Mouse (Mus musculus) midbrain, embryonic 16.5 days (tissue): ENCODE measurements around the gene Ifna16. TPM values are rescaled to one million over a fixed set of nuclear protein-coding genes. Genes with fewer than 3 reads are reported as not detected.

Source experiments
- ATAC-seq: fragments of 200-750 bp; cut with Nextera tagmentation; 2 replicates; pipeline ENCODE4 v1.8.0; 2017; ENCODE audit warnings: moderate TSS enrichment
- H3K27ac ChIP-seq: fragments of 300-500 bp; sonication (generic); 2 replicates; pipeline ENCODE4 v1.5.1; 2014; ENCODE audit warnings: mild to moderate bottlenecking, low read length, mixed read lengths
- H3K27me3 ChIP-seq: fragments of 300-500 bp; sonication (generic); 2 replicates; pipeline ENCODE4 v1.6.1; 2014; ENCODE audit warnings: low read depth, low read length, mixed read lengths; ENCODE audit not compliant: control insufficient read depth, insufficient read depth
- H3K36me3 ChIP-seq: fragments of 300-500 bp; sonication (generic); 2 replicates; pipeline ENCODE4 v1.6.1; 2014; ENCODE audit warnings: mild to moderate bottlenecking, low read length, moderate library complexity, mixed read lengths; ENCODE audit not compliant: control insufficient read depth, insufficient read depth
- H3K4me1 ChIP-seq: fragments of 300-500 bp; sonication (generic); 2 replicates; pipeline ENCODE4 v1.6.1; 2014; ENCODE audit warnings: mild to moderate bottlenecking, low read length, mixed read lengths; ENCODE audit not compliant: control insufficient read depth, insufficient read depth
- H3K4me2 ChIP-seq: fragments of 300-500 bp; sonication (generic); 2 replicates; pipeline ENCODE4 v1.6.1; 2014; ENCODE audit warnings: mild to moderate bottlenecking, low read length, mixed read lengths
- H3K4me3 ChIP-seq: fragments of 300-500 bp; sonication (generic); 2 replicates; pipeline ENCODE4 v1.5.1; 2014; ENCODE audit warnings: low read depth, mild to moderate bottlenecking, low read length, moderate library complexity, mixed read lengths
- H3K9ac ChIP-seq: fragments of 300-500 bp; sonication (generic); 2 replicates; pipeline ENCODE4 v1.6.1; 2014; ENCODE audit warnings: low read depth, low read length, mixed read lengths
- H3K9me3 ChIP-seq: fragments of 300-500 bp; sonication (generic); replicated peaks from 2 replicates; pipeline ENCODE4 v1.6.1; 2014; ENCODE audit warnings: mild to moderate bottlenecking, low read length, mixed read lengths; ENCODE audit not compliant: control insufficient read depth, poor library complexity, severe bottlenecking
- WGBS: fragments of 180-500 bp; shearing (Covaris S2); extraction: QIAGEN DNeasy Blood & Tissue Kit; methylation state at CpG from one replicate; pipeline ENCODE4 v1.1.7; 2014; 5-methylcytosine and 5-hydroxymethylcytosine counted together
- polyA plus RNA-seq: library from polyadenylated mRNA; unstranded; fragments of >200 nt; fragmentation: Nextera tagmentation; extraction: Ambion mirVana; gene quantifications from 2 replicates; pipeline ENCODE4 v1.2.1, GENCODE M21; 2015

Ifna16 gene
- polyA plus RNA-seq = not detected in 2 replicates

DNA sequence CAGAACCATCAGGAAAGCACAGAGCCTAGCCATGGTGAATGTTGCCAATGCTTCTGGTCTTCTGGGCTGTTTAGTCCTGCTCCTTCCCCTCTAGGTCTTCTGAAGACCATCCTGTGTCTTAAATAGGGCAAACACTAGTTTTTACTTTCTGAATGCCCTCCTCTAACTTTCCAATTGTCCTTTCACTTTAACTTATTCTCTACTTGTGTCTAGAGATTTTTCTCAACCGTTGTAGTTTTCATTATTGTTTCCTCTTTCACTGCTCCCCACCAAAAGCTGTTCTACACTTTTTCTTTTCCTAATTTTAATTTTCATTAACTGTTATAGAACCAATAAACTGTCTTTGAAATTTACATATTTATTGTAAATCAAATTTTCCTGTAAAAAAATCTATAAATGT is at the start of gene Ifna16:
Gene Ifna16 (minus strand): TSS at position 101 of the 400 bp plus-strand sequence.
- Histone ChIP-seq H3K4me2 (no peak within 1 kb of the TSS), H3K9ac (no peak within 1 kb of the TSS), H3K36me3 (no peaks in the 10 kb centered on the region), H3K27me3 (no peaks in the 10 kb centered on the region), H3K9me3 (no peaks in the 10 kb centered on the region), H3K27ac (no peak within 1 kb of the TSS), H3K4me3 (no peak within 1 kb of the TSS), H3K4me1 (no peaks in the 10 kb centered on the region)
- no peak for ATAC-seq
- 90% methylated on average over 1 of the region's 1 CpGs for WGBS

DNA sequence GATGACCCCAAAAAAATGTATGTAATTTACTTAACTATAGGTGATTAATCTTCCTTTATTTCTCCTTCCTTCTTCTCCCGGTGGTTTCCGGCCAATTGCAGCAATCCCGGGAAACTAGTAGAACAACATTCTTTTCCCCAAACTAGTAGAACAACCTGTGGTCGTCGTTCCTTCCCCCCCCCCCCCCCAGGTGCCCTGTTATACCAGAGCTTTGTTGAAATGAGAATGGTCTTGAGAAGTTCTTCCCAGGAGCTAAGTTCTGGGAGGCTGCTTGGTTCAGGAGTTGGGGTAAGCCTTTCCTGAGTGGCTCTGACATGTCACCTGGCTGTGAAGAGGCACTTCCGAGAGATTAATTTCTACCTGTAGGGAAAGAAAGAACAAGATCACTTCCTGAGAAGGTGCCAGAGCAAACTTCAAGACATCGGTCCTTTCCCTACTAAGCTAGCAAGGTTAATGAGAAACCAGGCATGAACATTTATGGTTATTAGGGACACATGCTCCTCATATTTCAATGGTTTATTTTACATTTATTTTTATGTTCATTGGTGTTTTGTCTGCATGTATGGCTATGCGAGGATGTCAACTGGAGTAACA is 46.9 kb upstream of the Ifna16 start:
- Histone ChIP-seq H3K4me3 (no peak overlapping the region), H3K4me2 (no peak overlapping the region), H3K9me3 (no peaks in the 10 kb centered on the region), H3K27ac (no peak overlapping the region), H3K36me3 (peaks cover 5% of the 10 kb centered on the region; the same call in 1 of the 2 replicates), H3K27me3 (no peaks in the 10 kb centered on the region), H3K9ac (no peak overlapping the region), H3K4me1 (peaks cover 22% of the 10 kb centered on the region)
- WGBS = 74% methylated on average over 8 of the region's 8 CpGs
- no peak for ATAC-seq

DNA sequence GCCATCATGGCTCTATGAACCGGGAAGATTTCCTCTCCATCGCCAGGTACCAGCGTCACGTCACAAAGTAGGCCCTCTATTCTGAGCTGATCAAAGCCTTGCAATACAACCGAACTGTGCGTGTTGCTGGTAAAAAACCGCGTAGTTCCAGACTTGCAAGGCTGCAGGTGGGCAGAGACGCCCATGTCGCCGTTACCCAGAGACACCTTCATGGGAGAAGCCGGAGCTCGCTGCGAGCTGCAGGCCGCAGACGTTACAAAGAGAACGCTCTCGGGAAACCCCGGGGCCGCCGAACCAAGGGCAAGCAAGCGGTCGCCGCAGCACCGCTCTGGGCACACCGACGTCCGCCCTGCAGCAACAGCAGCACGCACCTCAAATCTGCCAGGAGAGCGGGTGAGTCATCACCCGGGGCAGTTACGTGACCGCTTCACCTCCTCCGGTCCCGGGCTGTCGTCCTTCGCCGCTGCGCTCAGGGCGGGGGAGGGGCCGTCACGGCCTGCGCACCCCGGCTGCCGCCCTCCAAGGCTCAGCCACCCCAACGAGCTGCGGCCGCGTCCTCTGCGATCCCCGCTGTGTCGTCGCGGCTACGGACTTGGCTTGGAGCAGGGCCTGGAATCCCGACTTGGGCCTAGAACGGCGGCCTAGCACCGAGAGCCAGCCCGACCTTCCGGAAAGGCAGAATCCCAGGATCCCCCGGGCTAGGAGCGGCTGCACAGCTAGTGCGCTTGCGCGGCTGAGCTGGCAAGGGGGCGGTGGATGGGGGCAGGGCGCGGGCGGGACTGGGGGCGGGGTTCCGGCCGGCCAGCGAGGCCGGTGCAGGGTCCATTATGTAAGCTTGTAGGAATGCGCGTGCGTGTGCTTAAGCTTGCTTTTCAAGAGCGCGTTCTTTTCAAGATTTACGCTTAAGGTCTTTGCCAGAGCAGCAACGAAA is 45.3 kb upstream of the Ifna16 start, which contains the start of the genes Gm26566 and Klhl9:
Gene Gm26566 (plus strand): TSS at position 15 of the 931 bp plus-strand sequence.
Gene Klhl9 (minus strand): TSS at position 675 of the 931 bp plus-strand sequence.
- Histone ChIP-seq H3K4me1 (peaks cover 29% of the 10 kb centered on the region), H3K36me3 (peaks cover 5% of the 10 kb centered on the region; the same call in 1 of the 2 replicates), H3K9ac (peak within 1 kb of the TSS; percentile 99), H3K27me3 (no peaks in the 10 kb centered on the region), H3K27ac (peak within 1 kb of the TSS; percentile 98), H3K4me2 (peak within 1 kb of the TSS; percentile 71), H3K9me3 (no peaks in the 10 kb centered on the region), H3K4me3 (peak within 1 kb of the TSS; percentile 96)
- under 1% methylated on average over 80 of the region's 82 CpGs for WGBS
- ATAC-seq = peak; percentile 98

DNA sequence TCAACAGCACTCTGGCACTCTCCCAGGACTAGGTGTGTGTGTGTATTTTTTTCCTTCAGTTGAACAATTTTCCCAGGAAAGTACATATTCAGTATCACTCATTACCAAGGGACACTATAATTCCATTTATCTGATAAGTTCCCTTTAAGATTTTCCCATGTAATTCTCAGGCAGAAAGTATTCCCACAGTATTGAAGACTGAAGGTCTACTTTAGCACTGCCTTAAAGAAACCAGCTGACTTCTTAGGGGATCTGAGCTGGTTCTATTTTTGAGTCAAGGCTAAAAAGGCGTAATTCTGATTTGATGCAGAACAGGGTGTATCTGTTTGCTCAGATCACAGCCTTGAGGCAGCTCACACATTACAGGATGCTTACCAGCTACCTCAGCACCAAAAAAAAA is 42.0 kb upstream of the Ifna16 start:
- peak overlapping the region; percentile 63 for H3K4me2 ChIP-seq
- peak overlapping the region; percentile 38; the same call in 1 of the 2 replicates for H3K9ac ChIP-seq
- no peak for ATAC-seq
- H3K4me1 ChIP-seq = peaks cover 34% of the 10 kb centered on the region
- no peaks in the 10 kb centered on the region for H3K9me3 ChIP-seq
- H3K4me3 ChIP-seq = peak overlapping the region; percentile 35
- WGBS = 38% methylated on average over 1 of the region's 1 CpGs
- H3K27me3 ChIP-seq = no peaks in the 10 kb centered on the region
- peaks cover 8% of the 10 kb centered on the region; the same call in 1 of the 2 replicates for H3K36me3 ChIP-seq
- no peak overlapping the region for H3K27ac ChIP-seq

GRCm38 (mm10) chr4:88715059-88715458 is 38.3 kb upstream of the Ifna16 start:
- H3K9ac ChIP-seq = no peak overlapping the region
- ATAC-seq = no peak

DNA sequence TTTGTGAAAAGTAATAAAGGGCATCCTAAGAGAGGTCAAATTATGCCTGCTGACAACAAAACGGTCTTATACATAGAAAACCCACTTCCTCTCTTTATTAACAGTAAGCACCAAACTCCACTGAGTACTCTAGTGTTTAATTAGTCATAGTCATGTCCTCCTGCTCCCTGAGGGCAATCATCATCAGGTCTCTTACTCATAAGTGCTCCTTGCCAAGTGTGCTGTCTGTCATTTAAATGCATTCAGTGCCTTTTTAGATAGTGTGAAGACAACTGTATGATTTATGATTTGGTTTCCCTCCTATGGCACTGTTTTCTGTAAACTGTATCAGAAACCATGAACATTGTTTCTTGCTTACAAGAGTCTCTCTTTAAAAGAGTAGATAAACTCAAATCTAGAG is 37.6 kb upstream of the Ifna16 start:
- Histone ChIP-seq H3K27ac (no peak overlapping the region), H3K9ac (no peak overlapping the region), H3K27me3 (no peaks in the 10 kb centered on the region), H3K36me3 (peaks cover 4% of the 10 kb centered on the region; the same call in 1 of the 2 replicates), H3K4me2 (no peak overlapping the region), H3K4me3 (no peak overlapping the region), H3K9me3 (no peaks in the 10 kb centered on the region), H3K4me1 (peaks cover 17% of the 10 kb centered on the region)
- no peak for ATAC-seq
- 94% methylated on average over 1 of the region's 1 CpGs for WGBS

More at GRCm38 (mm10) chr4:88715059-88715458, 38.3 kb upstream of the Ifna16 start:
- peaks cover 4% of the 10 kb centered on the region; the same call in 1 of the 2 replicates for H3K36me3 ChIP-seq
- no peaks in the 10 kb centered on the region for H3K9me3 ChIP-seq
- H3K27ac ChIP-seq = no peak overlapping the region
- H3K4me1 ChIP-seq = peaks cover 21% of the 10 kb centered on the region
- no peak overlapping the region for H3K4me3 ChIP-seq
- H3K4me2 ChIP-seq = no peak overlapping the region
- H3K27me3 ChIP-seq = no peaks in the 10 kb centered on the region

GRCm38 (mm10) chr4:88707128-88707826 is 30.6 kb upstream of the Ifna16 start:
- Histone ChIP-seq H3K9ac (no peak overlapping the region), H3K27ac (no peak overlapping the region), H3K4me3 (no peak overlapping the region), H3K36me3 (peaks cover 2% of the 10 kb centered on the region; the same call in 1 of the 2 replicates), H3K9me3 (no peaks in the 10 kb centered on the region), H3K4me2 (no peak overlapping the region), H3K4me1 (no peaks in the 10 kb centered on the region), H3K27me3 (no peaks in the 10 kb centered on the region)
- 97% methylated on average over 1 of the region's 1 CpGs for WGBS
- no peak for ATAC-seq

DNA sequence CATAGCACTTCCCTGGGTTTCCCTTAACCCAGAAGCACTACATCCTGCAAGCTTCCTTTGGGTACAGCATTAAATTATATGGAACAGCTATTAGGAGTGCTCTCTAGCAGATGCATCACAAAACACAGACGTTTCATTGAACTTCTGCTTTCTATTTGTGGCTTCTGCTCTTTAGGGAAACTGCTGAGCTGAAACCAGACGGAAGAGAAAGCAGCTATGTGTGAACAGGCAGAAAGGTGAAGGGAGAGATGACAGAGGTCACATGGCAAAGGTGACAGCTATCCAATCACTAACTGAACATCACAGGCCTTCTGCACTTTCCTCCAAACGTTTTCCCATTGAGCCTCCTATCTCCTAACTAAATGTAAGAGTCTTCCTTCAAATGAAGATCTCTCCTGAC is 29.2 kb upstream of the Ifna16 start:
- no peaks in the 10 kb centered on the region for H3K27me3 ChIP-seq
- H3K36me3 ChIP-seq = peaks cover 2% of the 10 kb centered on the region; the same call in 1 of the 2 replicates
- H3K4me1 ChIP-seq = no peaks in the 10 kb centered on the region
- H3K9me3 ChIP-seq = no peaks in the 10 kb centered on the region
- H3K4me3 ChIP-seq = no peak overlapping the region
- 46% methylated on average over 3 of the region's 3 CpGs for WGBS
- H3K9ac ChIP-seq = no peak overlapping the region
- no peak for ATAC-seq
- no peak overlapping the region for H3K27ac ChIP-seq
- no peak overlapping the region for H3K4me2 ChIP-seq
